Mouse (Mus musculus) retina, postnatal 7 days (tissue): ENCODE results near the gene Hs3st1.
"Not testable (repeated sequence)": the region's sequence is repeated elsewhere in the genome, so short reads cannot be mapped to it uniquely, and the experiment has no call there.

Experiments used
- DNase-seq: peaks from one replicate; pipeline ENCODE4 v3.0.0-alpha.2; 2012; ENCODE audit warnings: low read depth, low spot score

Gene Hs3st1

GRCm38 (mm10) chr5:39755375-39755774 lies at the start of gene Hs3st1:
TSS of gene Hs3st1 (minus strand) at chr5:39755475.
- DNase-seq: not testable (repeated sequence)

- DNase-seq: no peak
Measured at GRCm38 (mm10) chr5:39804663-39805062, 49.4 kb upstream of the Hs3st1 start.

GRCm38 (mm10) chr5:39803941-39804340 lies 48.7 kb upstream of the Hs3st1 start:
- DNase-seq: no peak

GRCm38 (mm10) chr5:39803457-39803856 lies 48.2 kb upstream of the Hs3st1 start:
- no peak for DNase-seq

- DNase-seq: no peak
Measured at GRCm38 (mm10) chr5:39802110-39802509, 46.8 kb upstream of the Hs3st1 start.

- DNase-seq: no peak
Measured at GRCm38 (mm10) chr5:39777094-39777710, 21.9 kb upstream of the Hs3st1 start.

GRCm38 (mm10) chr5:39771680-39772348 lies 16.5 kb upstream of the Hs3st1 start:
- DNase-seq: no peak

GRCm38 (mm10) chr5:39761682-39762456 lies 6.6 kb upstream of the Hs3st1 start:
- DNase-seq: no peak

GRCm38 (mm10) chr5:39758890-39759475 lies 3.7 kb upstream of the Hs3st1 start:
- DNase-seq: no peak

- no peak for DNase-seq
Measured at GRCm38 (mm10) chr5:39736843-39737242, 18.4 kb downstream of the Hs3st1 start.

- no peak for DNase-seq
Measured at GRCm38 (mm10) chr5:39733750-39734443, 21.4 kb downstream of the Hs3st1 start.

- no peak for DNase-seq
Measured at GRCm38 (mm10) chr5:39733013-39733749, 22.1 kb downstream of the Hs3st1 start.

GRCm38 (mm10) chr5:39715694-39716550 lies 39.4 kb downstream of the Hs3st1 start:
- no peak for DNase-seq

GRCm38 (mm10) chr5:39715193-39715592 lies 40.1 kb downstream of the Hs3st1 start:
- no peak for DNase-seq

GRCm38 (mm10) chr5:39705539-39705938 lies 49.7 kb downstream of the Hs3st1 start:
- no peak for DNase-seq

- no peak for DNase-seq
Measured at GRCm38 (mm10) chr5:39660826-39661225, 94.4 kb downstream of the Hs3st1 start.

- DNase-seq: no peak
Measured at GRCm38 (mm10) chr5:39659417-39659816, 95.9 kb downstream of the Hs3st1 start.

GRCm38 (mm10) chr5:39644827-39645380 lies 110.4 kb downstream of the Hs3st1 start:
- DNase-seq: no peak

GRCm38 (mm10) chr5:39643924-39644826 lies 111.1 kb downstream of the Hs3st1 start:
- peak; percentile 63 for DNase-seq
